Mouse (Mus musculus) heart, adult 2 months (tissue): ENCODE measurements at regions not wholly inside any gene's neighbourhood (a gene's known extent, or its start where the extent isn't known, plus 50 kb on each side); places are given as distances from the start of the nearest gene placed in this dataset.

Source experiments
- CTCF ChIP-seq: fragments of 200-600 bp; IDR thresholded peaks from 2 replicates; pipeline ENCODE4 v1.8.1; 2022; ENCODE audit warnings: antibody characterized with exemption, mild to moderate bottlenecking, moderate library complexity
- EP300 ChIP-seq: fragments of 200-500 bp; IDR thresholded peaks from 2 replicates; pipeline ENCODE4 v1.6.1; 2011; ENCODE audit warnings: low read depth, low read length, control low read depth; ENCODE audit not compliant: insufficient read depth
- POLR2A ChIP-seq: fragments of 200-500 bp; IDR thresholded peaks from 2 replicates; pipeline ENCODE4 v1.6.1; 2011; ENCODE audit warnings: mild to moderate bottlenecking, low read depth, low read length, control low read depth; ENCODE audit not compliant: insufficient read depth

- TF ChIP-seq CTCF (no peak), EP300 (no peak), POLR2A (no peak)
Measured at GRCm38 (mm10) chr12:92109615-92110014, 260.7 kb upstream of the Sel1l start.
